Mouse (Mus musculus): ENCODE measurements around the gene Bnc2. TPM values are rescaled to one million over a fixed set of nuclear protein-coding genes. Genes with fewer than 3 reads are reported as not detected.
A peak's percentile ranks its signal among the peaks of the same experiment; 100 is the strongest.

The Bnc2 gene
- polyA plus RNA-seq (2014; fragmentation: Nextera tagmentation; extraction: Ambion mirVana): 16.2 and 20.8 TPM in 2 replicates

DNA sequence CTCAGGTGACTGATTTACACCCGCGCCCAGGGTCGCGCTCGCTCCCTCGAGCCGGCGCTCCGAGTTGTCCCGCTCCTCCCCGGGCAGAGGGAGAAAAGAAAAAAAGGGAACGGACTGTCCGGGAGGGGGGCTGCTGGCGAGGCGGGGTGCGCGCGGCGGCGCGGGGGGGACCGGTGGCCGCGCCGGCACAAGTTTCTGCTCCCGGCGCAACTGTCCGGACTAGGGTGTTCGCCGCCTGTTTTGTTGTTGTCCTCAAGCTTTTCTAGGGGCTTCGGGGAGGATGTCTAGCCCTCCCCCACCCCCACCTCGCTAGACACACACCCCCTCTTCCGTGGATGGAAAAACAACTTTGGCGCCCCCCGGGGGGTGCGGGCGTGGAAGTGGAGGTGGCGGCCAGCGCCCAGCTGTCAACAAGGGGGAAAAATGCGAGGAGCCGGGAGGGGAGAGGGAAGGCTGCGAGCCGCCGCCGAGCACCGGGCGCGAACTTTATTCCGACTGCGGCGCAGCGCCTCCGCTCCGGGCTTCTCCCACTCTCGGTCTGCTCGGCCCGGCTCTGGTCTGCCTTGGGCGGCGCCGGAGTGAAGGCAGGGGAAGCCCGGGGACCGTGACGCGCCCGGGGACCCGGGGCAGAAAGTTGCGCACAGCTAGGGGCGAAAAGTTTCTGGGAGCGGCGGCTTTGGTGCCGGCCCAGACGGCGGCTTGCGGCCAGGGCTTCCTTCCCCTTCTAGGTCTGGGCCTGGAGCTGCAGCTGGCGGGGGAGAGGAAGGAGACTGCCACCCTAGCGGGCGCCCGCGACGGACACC lies at the start of gene Bnc2:
TSS of gene Bnc2 (minus strand) at position 105 of the 803 bp plus-strand sequence.
- Histone ChIP-seq H3K27ac (ENCODE audit: low read depth, low read length) (peak within 1 kb of the TSS; percentile 52; the same call in 1 of the 2 replicates), H3K9me3 (ENCODE audit: control insufficient read depth, low read length) (no peaks in the 10 kb centered on the region), H3K4me1 (ENCODE audit: control insufficient read depth, insufficient read depth, low read length) (peaks cover 10% of the 10 kb centered on the region), H3K36me3 (ENCODE audit: control insufficient read depth, insufficient read depth, low read length) (no peaks in the 10 kb centered on the region), H3K4me2 (ENCODE audit: low read depth, low read length) (peak within 1 kb of the TSS; percentile 99), H3K9ac (replicated peaks; ENCODE audit: low read depth, low read length) (peak within 1 kb of the TSS; percentile 29), H3K27me3 (ENCODE audit: control insufficient read depth, insufficient read depth, low read length) (peaks cover 13% of the 10 kb centered on the region), H3K4me3 (ENCODE audit: low read depth, low read length) (peak within 1 kb of the TSS; percentile 69)
- ATAC-seq (ENCODE audit: low read depth): peak; percentile 70
- under 1% methylated on average over 66 of the region's 80 CpGs for WGBS

DNA sequence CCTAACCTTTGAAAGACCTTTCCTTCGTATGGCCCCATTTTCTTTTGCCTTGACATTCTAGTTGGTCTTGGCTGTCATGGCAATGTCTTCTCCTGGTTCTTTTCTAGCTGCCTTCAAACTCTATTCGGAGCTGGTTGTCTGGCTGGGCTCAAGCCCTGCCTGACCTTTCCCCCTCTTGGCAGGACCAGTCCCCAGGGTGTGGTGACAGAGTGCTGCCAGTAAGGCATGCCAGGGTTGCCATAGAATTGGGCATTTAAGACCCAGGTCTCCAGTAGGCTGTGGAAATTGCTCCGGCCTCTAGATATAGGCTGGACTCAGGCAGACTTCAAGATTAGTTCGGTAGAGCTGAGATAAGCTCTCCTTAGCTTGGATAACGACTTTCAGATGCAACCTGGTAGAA lies 32.9 kb upstream of the Bnc2 start:
- no peak overlapping the region for H3K4me2 ChIP-seq (ENCODE audit: low read depth, low read length)

DNA sequence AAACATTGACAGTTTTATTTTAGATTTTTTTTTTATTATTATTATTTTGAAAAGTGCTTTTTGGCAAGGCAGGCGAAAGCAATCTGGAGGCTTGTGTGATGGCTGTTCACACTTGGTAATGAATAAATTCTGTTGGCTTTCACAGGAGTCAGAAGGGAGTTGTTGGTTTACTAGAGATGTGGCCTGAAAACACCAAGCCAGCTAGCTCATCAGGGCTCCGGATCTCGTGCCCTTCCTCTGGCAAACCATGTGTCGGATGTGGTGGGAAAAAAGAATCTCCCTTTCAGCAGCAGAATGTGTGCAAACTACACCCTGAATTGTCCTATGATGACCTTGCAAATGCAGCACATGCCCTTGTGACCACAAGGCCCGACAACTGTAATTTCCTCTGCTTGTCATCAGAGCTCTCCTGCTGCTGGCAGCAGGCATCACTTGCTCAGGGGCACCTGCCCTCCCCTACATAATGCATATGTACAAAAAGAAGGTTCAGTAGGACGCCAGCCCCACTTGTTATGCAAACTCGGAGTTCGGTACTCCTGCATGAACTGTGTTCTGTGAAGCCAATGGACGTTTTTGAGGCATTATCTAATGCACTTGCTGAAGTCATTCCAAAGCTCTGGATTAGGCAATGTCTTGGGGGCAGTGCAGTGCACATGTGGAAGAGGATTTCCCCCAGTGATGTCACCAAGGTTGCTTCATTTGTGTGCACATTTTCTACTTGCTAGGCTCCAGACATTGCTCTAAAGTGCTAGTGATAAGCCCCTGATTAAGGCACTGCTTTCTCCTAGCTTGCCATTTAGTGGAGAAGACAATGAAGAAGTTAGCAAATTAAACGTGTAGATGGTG lies 10.7 kb upstream of the Bnc2 start:
- no peak overlapping the region for H3K27ac ChIP-seq (ENCODE audit: low read depth, low read length)
- H3K27me3 ChIP-seq (ENCODE audit: control insufficient read depth, insufficient read depth, low read length): no peaks in the 10 kb centered on the region
- no peaks in the 10 kb centered on the region for H3K36me3 ChIP-seq (ENCODE audit: control insufficient read depth, insufficient read depth, low read length)
- H3K4me3 ChIP-seq (ENCODE audit: low read depth, low read length): no peak overlapping the region
- no peak overlapping the region for H3K4me2 ChIP-seq (ENCODE audit: low read depth, low read length)
- H3K9me3 ChIP-seq (ENCODE audit: control insufficient read depth, low read length): no peaks in the 10 kb centered on the region
- H3K4me1 ChIP-seq (ENCODE audit: control insufficient read depth, insufficient read depth, low read length): no peaks in the 10 kb centered on the region
- 60% methylated on average over 10 of the region's 10 CpGs for WGBS
- no peak overlapping the region for H3K9ac ChIP-seq (replicated peaks; ENCODE audit: low read depth, low read length)
- ATAC-seq (ENCODE audit: low read depth): no peak

More for the DNA sequence above, 32.9 kb upstream of the Bnc2 start:
- Histone ChIP-seq H3K4me3 (ENCODE audit: low read depth, low read length) (no peak overlapping the region), H3K27me3 (ENCODE audit: control insufficient read depth, insufficient read depth, low read length) (no peaks in the 10 kb centered on the region), H3K4me1 (ENCODE audit: control insufficient read depth, insufficient read depth, low read length) (no peaks in the 10 kb centered on the region), H3K36me3 (ENCODE audit: control insufficient read depth, insufficient read depth, low read length) (no peaks in the 10 kb centered on the region), H3K9me3 (ENCODE audit: control insufficient read depth, low read length) (no peaks in the 10 kb centered on the region), H3K9ac (replicated peaks; ENCODE audit: low read depth, low read length) (no peak overlapping the region), H3K27ac (ENCODE audit: low read depth, low read length) (no peak overlapping the region)
- ATAC-seq (ENCODE audit: low read depth): no peak
- 86% methylated on average over 5 of the region's 5 CpGs for WGBS

DNA sequence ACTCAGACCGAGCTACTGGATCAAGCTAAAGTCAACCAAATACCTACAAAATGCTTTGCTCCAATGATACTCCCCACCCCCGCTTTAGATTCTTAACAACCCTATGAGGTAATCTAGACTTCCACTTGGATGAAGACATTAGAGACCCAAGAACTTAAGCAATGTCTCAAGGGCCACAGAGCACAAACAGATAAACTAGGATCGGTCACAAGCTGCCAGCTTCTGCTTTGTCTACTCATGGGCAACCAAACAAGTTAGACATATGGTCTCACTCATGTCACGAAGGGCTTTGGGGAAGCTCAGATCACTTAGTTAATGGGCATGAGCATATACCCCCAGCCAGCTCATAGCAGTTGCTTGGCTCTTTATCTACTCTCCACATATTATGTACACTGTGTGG lies 9.9 kb upstream of the Bnc2 start:
- Histone ChIP-seq H3K9ac (replicated peaks; ENCODE audit: low read depth, low read length) (no peak overlapping the region), H3K9me3 (ENCODE audit: control insufficient read depth, low read length) (no peaks in the 10 kb centered on the region), H3K27ac (ENCODE audit: low read depth, low read length) (no peak overlapping the region), H3K4me1 (ENCODE audit: control insufficient read depth, insufficient read depth, low read length) (no peaks in the 10 kb centered on the region), H3K4me2 (ENCODE audit: low read depth, low read length) (no peak overlapping the region), H3K27me3 (ENCODE audit: control insufficient read depth, insufficient read depth, low read length) (no peaks in the 10 kb centered on the region), H3K36me3 (ENCODE audit: control insufficient read depth, insufficient read depth, low read length) (no peaks in the 10 kb centered on the region), H3K4me3 (ENCODE audit: low read depth, low read length) (no peak overlapping the region)
- WGBS: 87% methylated on average over 4 of the region's 4 CpGs
- no peak for ATAC-seq (ENCODE audit: low read depth)

DNA sequence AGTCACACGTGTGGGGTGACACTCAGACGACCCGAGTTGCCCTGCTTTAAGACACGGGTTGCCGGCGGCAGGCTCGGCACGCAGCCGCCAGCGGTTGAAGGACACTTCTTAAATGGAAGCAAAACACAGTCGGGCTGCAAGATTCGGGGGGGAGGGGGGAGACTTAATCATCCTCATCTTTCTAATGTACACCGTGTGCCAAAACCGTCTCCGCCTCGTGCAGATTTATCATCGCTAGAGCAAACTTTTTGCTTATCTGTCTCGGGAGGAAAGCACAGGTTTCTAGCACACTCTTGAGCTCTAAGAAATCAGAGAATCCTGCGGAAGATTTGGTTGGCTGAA lies 870 bp upstream of the Bnc2 start:
- Histone ChIP-seq H3K4me1 (ENCODE audit: control insufficient read depth, insufficient read depth, low read length) (peaks cover 10% of the 10 kb centered on the region), H3K27ac (ENCODE audit: low read depth, low read length) (no peak overlapping the region), H3K9ac (replicated peaks; ENCODE audit: low read depth, low read length) (peak overlapping the region; percentile 29), H3K9me3 (ENCODE audit: control insufficient read depth, low read length) (no peaks in the 10 kb centered on the region), H3K4me3 (ENCODE audit: low read depth, low read length) (peak overlapping the region; percentile 69), H3K27me3 (ENCODE audit: control insufficient read depth, insufficient read depth, low read length) (peaks cover 13% of the 10 kb centered on the region), H3K4me2 (ENCODE audit: low read depth, low read length) (peak overlapping the region; percentile 99), H3K36me3 (ENCODE audit: control insufficient read depth, insufficient read depth, low read length) (no peaks in the 10 kb centered on the region)
- WGBS: 1% methylated on average over 19 of the region's 19 CpGs
- ATAC-seq (ENCODE audit: low read depth): no peak

DNA sequence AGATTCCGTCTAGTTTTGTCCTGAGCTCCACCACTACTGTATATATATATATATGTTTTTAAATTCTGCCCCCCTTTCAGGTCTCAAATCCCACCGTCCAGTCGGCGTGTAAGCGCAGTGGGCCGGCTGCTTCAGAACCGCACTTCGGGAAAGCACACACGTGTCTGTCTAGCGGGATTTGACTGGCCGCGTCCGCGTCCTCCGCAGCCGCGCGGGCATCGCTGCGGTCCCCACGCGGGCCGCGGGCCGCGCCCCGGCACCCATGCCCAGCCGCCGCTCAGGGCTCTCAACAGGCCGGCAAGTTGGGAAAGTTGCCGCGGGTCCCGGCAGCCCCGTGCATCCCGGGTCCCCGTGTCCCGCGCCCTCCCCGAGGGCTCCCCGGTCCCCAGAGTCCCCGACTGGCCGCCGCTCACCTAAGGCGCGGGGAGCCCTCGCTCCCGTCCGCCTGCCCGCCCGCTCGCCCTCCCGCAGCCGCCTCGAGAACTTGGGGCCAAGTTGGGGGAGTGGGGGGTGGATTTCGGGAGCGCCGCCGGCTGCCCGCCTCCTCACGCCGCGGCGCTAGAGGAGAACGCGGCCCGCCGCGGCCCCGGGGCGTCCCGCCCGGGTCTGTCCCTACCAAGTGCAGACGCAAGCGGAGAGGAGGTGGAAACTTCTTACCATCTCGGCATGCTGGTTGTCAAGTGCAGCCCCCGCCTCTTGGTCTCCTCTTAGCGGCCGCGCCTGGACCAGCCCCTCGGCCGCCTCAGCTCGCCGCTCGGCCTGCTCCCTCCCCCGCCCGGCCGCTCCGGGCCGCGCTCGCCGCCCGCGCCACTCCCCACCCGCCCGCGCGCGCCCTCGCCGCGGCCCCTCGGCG lies 531 bp downstream of the Bnc2 start:
- Histone ChIP-seq H3K4me1 (ENCODE audit: control insufficient read depth, insufficient read depth, low read length) (peaks cover 10% of the 10 kb centered on the region), H3K4me2 (ENCODE audit: low read depth, low read length) (peak overlapping the region; percentile 99), H3K9me3 (ENCODE audit: control insufficient read depth, low read length) (no peaks in the 10 kb centered on the region), H3K36me3 (ENCODE audit: control insufficient read depth, insufficient read depth, low read length) (no peaks in the 10 kb centered on the region), H3K4me3 (ENCODE audit: low read depth, low read length) (peak overlapping the region; percentile 69), H3K27ac (ENCODE audit: low read depth, low read length) (peak overlapping the region; percentile 52; the same call in 1 of the 2 replicates), H3K9ac (replicated peaks; ENCODE audit: low read depth, low read length) (peak overlapping the region; percentile 29), H3K27me3 (ENCODE audit: control insufficient read depth, insufficient read depth, low read length) (peaks cover 13% of the 10 kb centered on the region)
- 1% methylated on average over 83 of the region's 104 CpGs for WGBS
- ATAC-seq (ENCODE audit: low read depth): peak; percentile 85

DNA sequence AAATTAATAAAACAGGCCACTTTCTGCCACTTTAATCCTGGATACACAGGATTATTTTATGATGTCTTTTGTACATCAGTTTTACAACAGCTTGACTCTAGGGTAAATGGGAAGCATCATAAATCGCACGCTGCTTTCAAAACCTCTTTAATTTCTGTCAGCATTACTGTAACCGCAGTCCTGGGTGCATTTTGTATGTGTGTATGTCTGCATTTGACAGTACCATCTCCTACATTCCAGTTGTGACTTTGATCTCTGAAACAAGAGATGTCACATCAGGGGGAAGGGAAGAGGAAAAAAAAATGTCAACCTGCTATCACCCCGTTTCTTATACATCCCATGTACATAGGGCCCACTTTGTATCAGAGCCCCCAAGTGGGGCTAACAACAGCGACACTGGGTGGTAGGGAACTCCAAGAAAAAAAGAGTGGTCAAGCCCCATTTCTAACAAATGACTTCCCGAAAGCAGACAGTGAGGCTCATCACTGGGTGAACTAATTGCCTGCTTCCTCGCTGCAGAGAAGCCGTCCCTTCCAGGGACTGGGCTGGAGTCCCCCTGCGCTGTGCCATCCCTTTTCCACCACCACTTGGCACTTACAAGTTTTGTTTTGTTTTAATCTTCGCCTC lies 1.3 kb downstream of the Bnc2 start:
- no peak overlapping the region for H3K27ac ChIP-seq (ENCODE audit: low read depth, low read length)
- H3K9me3 ChIP-seq (ENCODE audit: control insufficient read depth, low read length): no peaks in the 10 kb centered on the region
- peak overlapping the region; percentile 99 for H3K4me2 ChIP-seq (ENCODE audit: low read depth, low read length)
- no peaks in the 10 kb centered on the region for H3K36me3 ChIP-seq (ENCODE audit: control insufficient read depth, insufficient read depth, low read length)
- peak overlapping the region; percentile 69 for H3K4me3 ChIP-seq (ENCODE audit: low read depth, low read length)
- peak overlapping the region; percentile 29; the same call in 1 of the 2 replicates for H3K9ac ChIP-seq (replicated peaks; ENCODE audit: low read depth, low read length)
- peaks cover 10% of the 10 kb centered on the region for H3K4me1 ChIP-seq (ENCODE audit: control insufficient read depth, insufficient read depth, low read length)
- ATAC-seq (ENCODE audit: low read depth): no peak
- H3K27me3 ChIP-seq (ENCODE audit: control insufficient read depth, insufficient read depth, low read length): peaks cover 13% of the 10 kb centered on the region
- 12% methylated on average over 10 of the region's 10 CpGs for WGBS

DNA sequence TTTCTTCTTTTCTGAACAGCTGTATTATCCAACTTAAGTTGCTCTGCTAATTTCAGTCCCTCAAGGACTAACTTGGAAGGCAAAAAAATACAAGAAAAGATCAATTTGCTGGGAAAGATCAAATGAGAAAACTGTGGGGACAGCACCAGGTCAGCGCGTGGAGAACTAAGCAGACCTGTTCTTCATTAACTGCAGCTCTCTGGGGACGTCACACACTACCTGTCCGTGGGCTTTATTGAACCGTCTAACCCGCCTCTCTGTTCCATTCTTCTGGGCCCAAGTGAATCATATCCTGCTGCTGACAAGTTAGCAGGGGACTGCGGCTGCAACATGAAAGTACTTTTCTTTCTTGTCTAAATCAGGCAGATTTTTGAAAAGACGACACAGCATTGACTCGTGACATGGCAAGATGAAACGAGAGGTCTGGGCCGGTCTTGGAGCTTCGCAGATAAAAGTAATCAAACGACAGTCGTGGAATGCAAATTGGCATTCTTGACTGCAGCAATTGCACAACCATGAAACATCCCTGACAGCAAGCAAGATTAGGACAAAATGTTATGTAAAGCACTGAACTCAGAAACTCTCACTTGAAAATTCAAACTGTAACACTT lies 2.8 kb downstream of the Bnc2 start:
- no peaks in the 10 kb centered on the region for H3K9me3 ChIP-seq (ENCODE audit: control insufficient read depth, low read length)
- peak overlapping the region; percentile 29 for H3K4me2 ChIP-seq (ENCODE audit: low read depth, low read length)
- peaks cover 10% of the 10 kb centered on the region for H3K4me1 ChIP-seq (ENCODE audit: control insufficient read depth, insufficient read depth, low read length)
- peaks cover 10% of the 10 kb centered on the region for H3K27me3 ChIP-seq (ENCODE audit: control insufficient read depth, insufficient read depth, low read length)
- no peak for ATAC-seq (ENCODE audit: low read depth)
- no peak overlapping the region for H3K27ac ChIP-seq (ENCODE audit: low read depth, low read length)
- no peak overlapping the region for H3K4me3 ChIP-seq (ENCODE audit: low read depth, low read length)
- no peaks in the 10 kb centered on the region for H3K36me3 ChIP-seq (ENCODE audit: control insufficient read depth, insufficient read depth, low read length)
- no peak overlapping the region for H3K9ac ChIP-seq (replicated peaks; ENCODE audit: low read depth, low read length)
- WGBS: 24% methylated on average over 14 of the region's 14 CpGs

All from neural tube, embryonic 14.5 days (tissue).